Mouse (Mus musculus) yolk sac, embryonic 10.5 days (tissue): ENCODE measurements at regions not wholly inside any gene's neighbourhood (a gene's known extent, or its start where the extent isn't known, plus 50 kb on each side); places are given as distances from the start of the nearest gene placed in this dataset.

ENCODE experiments used
- DNase-seq: peaks from one replicate; pipeline ENCODE4 v3.0.0-alpha.2; 2017; ENCODE audit warnings: low spot score

DNA sequence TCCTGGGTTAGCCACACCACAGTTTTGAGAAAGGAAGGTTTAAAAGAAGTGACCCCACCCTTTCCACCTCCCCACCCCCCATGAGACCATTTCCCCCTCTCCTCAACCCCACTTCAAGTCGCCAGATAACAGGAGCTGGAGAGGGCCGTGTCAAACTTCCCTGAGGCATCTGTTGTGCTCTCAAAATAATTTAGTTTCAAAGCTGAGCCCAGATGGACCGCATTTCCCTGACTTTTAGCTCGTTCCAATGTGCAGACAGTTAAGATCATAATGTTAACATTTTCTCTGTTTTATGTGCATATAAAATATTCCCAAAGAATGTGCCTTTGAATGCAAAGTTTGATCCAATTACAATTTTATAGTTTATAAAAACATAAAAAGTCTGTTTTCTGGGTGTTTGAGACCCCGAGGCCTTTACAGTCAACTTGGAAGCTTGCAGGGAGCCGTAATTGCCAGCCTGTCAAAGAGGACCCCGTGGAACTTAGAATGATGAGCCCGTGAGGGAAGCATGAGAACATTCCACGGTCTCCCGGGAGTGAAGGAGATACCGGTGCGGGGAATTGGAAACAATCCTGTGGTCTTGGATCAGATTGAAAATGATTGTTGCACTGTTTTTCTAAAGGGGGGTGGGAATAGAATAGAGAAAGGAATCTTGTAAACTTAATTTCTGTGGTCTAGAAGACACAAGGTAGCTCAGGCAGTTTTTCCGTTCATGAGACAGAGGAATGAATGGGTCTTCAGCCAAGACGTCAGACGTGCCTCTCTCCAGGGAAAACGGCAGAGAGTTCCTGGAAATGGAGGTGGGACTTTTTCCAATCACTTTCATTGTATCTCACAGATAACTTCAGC lies 903.3 kb downstream of the Mrps31 start:
- no peak for DNase-seq

DNA sequence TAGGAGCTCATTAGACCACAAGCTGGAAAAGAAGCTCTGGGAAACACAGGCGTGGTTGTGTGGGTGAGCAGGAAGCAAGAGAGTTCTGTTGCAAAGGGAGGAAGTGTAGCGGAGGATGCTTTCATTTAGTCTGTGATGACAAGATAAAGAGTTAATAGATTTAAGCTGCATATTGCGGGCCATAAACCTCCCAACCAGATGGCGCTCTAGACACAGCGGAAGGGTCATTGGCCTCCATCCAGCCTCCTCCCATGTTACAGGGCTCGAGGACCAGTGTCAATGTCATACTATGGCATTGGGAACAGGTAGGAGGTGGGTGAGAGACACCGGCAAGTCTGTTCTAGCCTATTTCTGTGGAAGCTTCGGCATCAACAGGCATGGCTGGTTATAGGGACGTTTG lies 908.4 kb downstream of the Mrps31 start:
- no peak for DNase-seq

DNA sequence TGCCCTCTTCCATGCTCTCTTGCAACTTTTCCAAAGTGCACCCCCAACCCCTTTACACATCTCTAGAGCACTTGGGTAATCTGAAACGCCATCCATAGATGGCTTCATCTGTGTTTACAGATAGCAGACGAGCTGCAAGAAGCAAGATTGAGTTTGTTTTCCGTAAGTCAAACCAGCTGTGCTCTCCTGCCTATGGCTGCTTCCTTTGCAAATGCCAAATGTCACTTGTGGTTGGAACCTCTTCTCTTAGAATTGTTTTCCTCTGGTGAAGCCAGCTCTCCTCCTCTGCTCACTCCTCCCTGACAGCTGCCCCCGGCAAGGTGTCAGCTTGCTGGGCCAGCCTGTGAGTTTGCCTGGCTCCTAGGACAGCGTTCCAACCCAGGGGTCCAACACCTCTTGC lies 910.0 kb downstream of the Mrps31 start:
- peak; percentile 9 for DNase-seq

DNA sequence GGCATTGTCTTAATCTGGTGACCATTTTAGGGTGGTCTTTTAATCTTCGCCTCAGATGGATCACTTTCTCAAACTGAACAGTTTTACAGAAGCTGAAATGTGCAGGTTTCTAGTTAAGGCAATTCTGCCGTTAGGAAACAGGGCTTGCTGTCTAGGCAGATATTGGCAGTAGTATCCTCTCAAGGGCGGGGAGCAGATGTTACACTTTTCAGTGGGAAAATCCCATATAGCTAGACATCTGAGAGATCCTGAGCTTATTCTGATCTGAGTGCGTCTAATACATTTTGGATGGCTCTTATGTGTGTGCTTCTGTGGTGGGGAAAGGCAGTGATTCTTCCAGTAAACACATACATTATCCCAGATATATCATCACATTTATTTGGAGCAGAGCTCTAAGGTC lies 916.1 kb downstream of the Mrps31 start:
- no peak for DNase-seq

DNA sequence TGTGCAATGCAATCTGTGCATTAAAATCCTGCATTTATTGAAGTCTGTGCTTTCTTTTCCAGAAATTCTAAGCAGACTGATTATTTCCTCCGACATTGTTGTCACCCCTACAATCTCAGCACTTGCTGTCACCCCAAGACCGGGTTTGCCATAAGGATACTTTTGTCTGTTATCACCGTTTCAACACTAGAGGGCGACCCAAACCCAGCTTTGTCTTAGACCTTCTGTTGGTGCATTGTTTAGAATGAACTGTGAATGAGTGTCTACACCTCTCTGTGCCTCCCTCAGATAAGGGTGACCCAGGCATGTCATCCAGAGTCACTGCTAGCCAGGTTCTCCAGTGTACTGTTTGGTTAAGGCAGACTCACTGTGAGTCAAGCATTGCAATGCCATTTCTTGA lies 933.0 kb downstream of the Mrps31 start:
- no peak for DNase-seq

DNA sequence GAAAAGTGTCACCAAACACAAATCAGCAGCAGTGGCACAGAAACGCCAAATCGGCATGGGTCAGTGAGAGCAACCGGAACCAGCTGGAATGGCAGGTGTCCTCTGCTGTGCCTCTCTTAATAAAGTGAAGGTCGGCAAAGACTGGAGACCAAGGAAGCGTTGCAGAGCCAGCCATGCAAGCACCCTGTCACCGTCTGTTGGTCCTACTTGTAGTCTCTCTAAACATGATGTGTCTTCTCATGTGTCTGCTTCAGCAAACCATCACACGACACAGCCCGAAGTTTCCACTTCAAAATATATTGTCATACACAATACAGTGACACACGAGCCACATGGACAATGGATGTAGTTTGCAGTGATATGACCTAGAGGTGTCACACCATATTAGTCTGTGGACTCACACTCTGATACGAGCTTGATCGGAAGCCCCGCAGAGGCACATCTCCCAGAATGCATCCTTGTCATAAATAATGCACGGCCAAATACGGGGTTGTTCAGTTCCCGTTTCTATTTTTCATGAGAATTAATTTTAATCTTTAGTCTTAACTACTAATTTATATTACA lies 940.3 kb downstream of the Mrps31 start:
- DNase-seq, result no peak

DNA sequence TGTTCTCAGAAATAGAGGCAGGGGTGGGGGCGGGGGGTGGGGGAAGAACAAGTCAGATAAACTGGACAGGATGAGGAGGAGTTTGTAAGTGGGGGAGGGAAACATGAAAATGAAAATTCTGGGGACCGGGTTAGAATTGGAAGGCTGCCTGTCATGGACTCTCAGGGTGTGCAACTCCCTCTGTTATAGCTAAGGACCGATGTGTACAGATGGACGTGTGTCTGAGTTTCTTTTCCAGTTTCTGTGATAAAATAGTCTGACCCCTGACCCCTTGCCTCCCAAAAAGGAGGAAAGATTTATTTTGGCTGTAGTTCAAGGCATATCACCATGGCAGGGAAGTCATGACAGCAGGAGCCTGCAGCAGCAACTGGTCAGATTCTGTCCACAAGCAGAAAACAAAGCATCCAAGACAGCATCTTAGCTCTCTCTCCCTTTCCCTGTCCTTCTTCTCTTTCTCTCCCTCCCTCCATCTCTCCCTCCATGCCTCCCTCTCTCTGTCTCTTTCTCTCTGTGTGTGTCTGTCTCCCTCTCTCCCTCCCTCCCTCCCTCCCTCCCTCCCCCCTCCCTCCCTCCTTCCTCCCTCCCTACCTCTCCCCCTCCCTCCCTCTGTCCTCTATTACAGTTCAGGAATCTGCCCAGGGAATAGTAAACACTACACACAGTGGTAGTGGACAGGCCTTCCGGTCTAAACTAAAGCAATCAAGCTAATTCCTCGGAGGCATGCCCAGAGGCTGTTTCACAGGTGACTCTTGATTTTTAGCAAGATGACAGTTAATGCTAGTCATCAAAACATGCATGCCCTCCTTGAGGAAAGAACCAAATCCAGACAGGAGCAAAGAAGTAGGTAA lies 941.3 kb downstream of the Mrps31 start:
- no peak for DNase-seq

DNA sequence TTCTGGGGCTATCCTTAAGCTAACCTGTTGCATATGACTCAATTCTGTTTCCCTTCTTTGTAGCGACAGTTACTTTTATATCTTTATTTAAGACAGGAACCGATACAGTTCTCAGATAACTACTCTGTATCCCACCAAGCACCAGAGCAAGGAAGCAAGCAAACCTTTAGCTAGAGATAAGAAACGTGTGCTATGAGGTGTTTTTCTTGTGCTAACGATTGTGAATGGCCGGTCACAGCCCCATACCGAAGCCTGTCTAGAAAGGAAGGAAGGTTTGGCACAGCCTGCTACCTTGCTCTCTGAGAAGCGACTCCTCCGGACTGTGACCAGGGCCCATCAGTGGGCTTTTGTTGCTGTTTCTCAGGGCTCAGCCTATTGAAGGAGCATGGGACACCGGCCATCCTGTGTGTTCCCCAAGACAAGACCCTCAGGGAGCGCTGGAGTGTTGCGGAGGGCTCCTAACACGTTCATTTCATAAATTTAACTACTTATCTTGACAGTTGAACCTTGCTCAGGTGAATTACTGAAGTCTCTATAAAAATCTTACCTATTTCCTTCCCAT lies 949.0 kb downstream of the Mrps31 start:
- no peak for DNase-seq

DNA sequence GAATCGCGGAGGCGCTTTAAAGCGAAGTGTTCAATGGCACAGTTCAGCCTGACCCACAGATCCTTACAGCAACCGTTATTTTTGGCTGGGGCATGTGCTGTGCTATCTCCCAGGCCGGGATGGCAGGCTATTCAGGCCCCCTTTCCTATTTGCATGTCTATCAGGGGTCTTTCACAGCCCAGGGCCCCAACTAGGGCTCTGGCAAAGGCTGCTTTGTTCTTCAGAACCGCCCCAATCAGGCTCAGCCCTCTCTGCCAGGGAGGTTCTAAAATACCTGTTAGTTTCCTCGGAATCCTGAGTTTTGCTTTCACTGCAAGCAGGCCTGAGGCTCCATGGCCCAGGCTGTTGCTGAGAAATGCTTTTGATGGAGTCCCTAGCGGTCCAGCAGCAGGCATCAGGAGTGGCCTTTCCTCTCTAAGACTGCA lies 949.7 kb downstream of the Mrps31 start:
- DNase-seq, result no peak
